Mouse (Mus musculus) embryonic facial prominence, embryonic 10.5 days (tissue): ENCODE data around the gene AC170998.1. TPM values are rescaled to one million over a fixed set of nuclear protein-coding genes. Genes with fewer than 3 reads are reported as not detected.

ENCODE experiments used
- DNase-seq: peaks from one replicate; pipeline ENCODE4 v3.0.0-alpha.2; 2017; ENCODE audit warnings: low spot score
- H3K27ac ChIP-seq: fragments of 300-500 bp; sonication (generic); replicated peaks from 2 replicates; pipeline ENCODE4 v1.5.1; 2016; ENCODE audit warnings: mild to moderate bottlenecking
- H3K27me3 ChIP-seq: fragments of 300-500 bp; sonication (generic); replicated peaks from 2 replicates; pipeline ENCODE4 v1.6.1; 2016; ENCODE audit warnings: low read depth, mild to moderate bottlenecking; ENCODE audit not compliant: poor library complexity, severe bottlenecking
- H3K36me3 ChIP-seq: fragments of 300-500 bp; sonication (generic); replicated peaks from 2 replicates; pipeline ENCODE4 v1.6.1; 2016; ENCODE audit warnings: mild to moderate bottlenecking, moderate library complexity
- H3K4me1 ChIP-seq: fragments of 300-500 bp; sonication (generic); 2 replicates; pipeline ENCODE4 v1.6.1; 2016
- H3K4me3 ChIP-seq: fragments of 300-500 bp; sonication (generic); 2 replicates; pipeline ENCODE4 v1.5.1; 2016; ENCODE audit warnings: mild to moderate bottlenecking, moderate library complexity
- H3K9me3 ChIP-seq: fragments of 300-500 bp; sonication (generic); 2 replicates; pipeline ENCODE4 v1.6.1; 2016; ENCODE audit warnings: mild to moderate bottlenecking
- whole genome bisulfite sequencing: fragments of 180-500 bp; shearing (Covaris S2); methylation state at CpG from one replicate; pipeline ENCODE4 v1.1.7; 2016; 5-methylcytosine and 5-hydroxymethylcytosine counted together
- polyA plus RNA-seq: library from polyadenylated mRNA; unstranded; fragments of >200 nt; fragmentation: Nextera tagmentation; extraction: Ambion mirVana; gene quantifications from 2 replicates; pipeline ENCODE4 v1.2.1, GENCODE M21; 2016

The AC170998.1 gene
- 3.3 and 3.6 TPM in 2 replicates for polyA plus RNA-seq

- H3K27ac ChIP-seq, result no peak within 1 kb of the TSS
- WGBS, result 95% methylated on average over 4 of the region's 4 CpGs
- no peak for DNase-seq
- H3K36me3 ChIP-seq, result peaks cover 95% of the 10 kb centered on the region
- no peaks in the 10 kb centered on the region for H3K27me3 ChIP-seq
- no peaks in the 10 kb centered on the region for H3K9me3 ChIP-seq
- H3K4me3 ChIP-seq, result no peak within 1 kb of the TSS
- H3K4me1 ChIP-seq, result no peaks in the 10 kb centered on the region
Measured at GRCm38 (mm10) chr17:28725783-28726182, at the start of gene AC170998.1. Gene AC170998.1 (plus strand): TSS chr17:28726083.

- no peak overlapping the region for H3K4me3 ChIP-seq
Measured at GRCm38 (mm10) chr17:28682311-28683084, 43.4 kb upstream of the AC170998.1 start.

GRCm38 (mm10) chr17:28683601-28684000, 42.3 kb upstream of the AC170998.1 start:
- H3K36me3 ChIP-seq, result no peaks in the 10 kb centered on the region
- H3K27ac ChIP-seq, result no peak overlapping the region
- DNase-seq, result no peak
- H3K27me3 ChIP-seq, result peaks cover 6% of the 10 kb centered on the region
- WGBS, result 61% methylated on average over 1 of the region's 1 CpGs
- 0 out of 2 replicates have a peak, but pooled peaks cover 5% of the 10 kb centered on the region for H3K4me1 ChIP-seq
- H3K4me3 ChIP-seq, result no peak overlapping the region
- H3K9me3 ChIP-seq, result no peaks in the 10 kb centered on the region

More at GRCm38 (mm10) chr17:28682311-28683084, 43.4 kb upstream of the AC170998.1 start:
- no peak overlapping the region for H3K27ac ChIP-seq
- no peaks in the 10 kb centered on the region for H3K27me3 ChIP-seq
- no peak for DNase-seq
- WGBS, result 76% methylated on average over 13 of the region's 13 CpGs
- no peaks in the 10 kb centered on the region for H3K36me3 ChIP-seq
- no peaks in the 10 kb centered on the region; the same call in 1 of the 2 replicates for H3K9me3 ChIP-seq
- H3K4me1 ChIP-seq, result 0 out of 2 replicates have a peak, but pooled peaks cover 5% of the 10 kb centered on the region

DNA sequence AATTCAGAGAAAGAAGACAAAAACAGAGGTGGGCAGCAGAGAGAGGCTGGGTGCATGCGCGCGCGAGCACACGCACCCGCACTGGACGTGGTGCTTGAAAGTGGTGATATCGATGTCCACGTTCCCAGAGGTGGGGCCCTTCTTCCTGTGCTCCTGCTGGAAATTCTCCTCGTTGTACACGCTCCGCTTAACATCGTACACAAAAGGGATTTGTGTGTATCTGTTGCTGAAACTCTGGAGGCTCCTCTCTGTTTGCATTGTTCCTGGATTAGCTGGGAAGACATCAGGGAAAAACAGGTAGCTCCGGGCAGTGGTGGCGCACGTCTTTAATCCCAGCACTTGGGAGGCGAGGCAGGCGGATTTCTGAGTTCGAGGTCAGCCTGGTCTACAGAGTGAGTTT, 41.3 kb upstream of the AC170998.1 start:
- H3K27ac ChIP-seq, result no peak overlapping the region
- peaks cover 12% of the 10 kb centered on the region for H3K4me1 ChIP-seq
- no peaks in the 10 kb centered on the region for H3K9me3 ChIP-seq
- no peaks in the 10 kb centered on the region for H3K36me3 ChIP-seq
- no peak overlapping the region for H3K4me3 ChIP-seq
- DNase-seq, result no peak
- whole genome bisulfite sequencing, result 70% methylated on average over 19 of the region's 19 CpGs
- peaks cover 16% of the 10 kb centered on the region for H3K27me3 ChIP-seq

GRCm38 (mm10) chr17:28687354-28687753, 38.5 kb upstream of the AC170998.1 start:
- Histone ChIP-seq H3K4me1 (peaks cover 22% of the 10 kb centered on the region), H3K27ac (no peak overlapping the region), H3K4me3 (no peak overlapping the region), H3K36me3 (no peaks in the 10 kb centered on the region), H3K27me3 (peaks cover 22% of the 10 kb centered on the region), H3K9me3 (no peaks in the 10 kb centered on the region)
- 51% methylated on average over 4 of the region's 4 CpGs for WGBS
- no peak for DNase-seq

DNA sequence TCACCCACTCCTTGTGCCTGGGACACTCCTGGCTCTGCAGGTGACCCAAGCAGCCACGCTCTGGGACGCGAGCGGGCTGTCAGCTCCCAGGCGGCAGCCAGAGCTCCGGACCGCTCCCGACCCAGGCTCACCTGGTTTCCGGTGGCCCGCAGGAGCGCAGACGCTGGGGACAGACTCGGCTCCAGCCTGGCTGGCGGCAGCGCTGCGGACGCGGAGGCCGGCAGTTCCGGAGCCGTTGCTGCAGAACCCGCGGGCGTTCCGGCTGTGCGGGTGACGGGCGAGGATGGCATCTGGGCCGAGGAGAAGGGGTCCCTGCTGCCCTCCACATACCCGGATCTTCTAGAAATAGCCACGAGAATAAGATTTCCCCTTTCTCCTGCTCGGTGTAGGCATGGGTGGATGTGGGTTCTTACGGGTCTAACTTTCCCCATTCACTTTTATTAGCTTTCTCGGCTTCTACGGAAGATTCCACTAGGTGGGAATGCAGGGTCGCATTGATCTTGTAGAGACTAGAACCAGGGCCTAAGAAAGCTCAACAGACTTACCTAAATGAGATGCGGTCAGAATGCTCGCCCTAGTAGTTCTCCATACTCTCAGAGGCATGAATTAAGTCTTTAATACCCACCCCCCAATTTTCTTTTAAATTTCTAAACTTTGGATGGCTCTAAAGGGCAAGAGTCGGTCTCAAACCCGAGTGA, 36.1 kb upstream of the AC170998.1 start, which contains the start of gene Slc26a8:
Gene Slc26a8, minus strand, starts transcription at position 648 of the 698 bp plus-strand sequence.
- H3K27me3 ChIP-seq, result peaks cover 22% of the 10 kb centered on the region

GRCm38 (mm10) chr17:28690776-28691686, 34.9 kb upstream of the AC170998.1 start, which contains the start of gene Mapk14:
Gene Mapk14 (plus strand): TSS chr17:28691329.
- Histone ChIP-seq H3K36me3 (peaks cover 2% of the 10 kb centered on the region; the same call in 1 of the 2 replicates), H3K27me3 (peaks cover 22% of the 10 kb centered on the region), H3K4me3 (peak within 1 kb of the TSS; percentile 74), H3K9me3 (no peaks in the 10 kb centered on the region), H3K27ac (peak within 1 kb of the TSS; percentile 95), H3K4me1 (peaks cover 45% of the 10 kb centered on the region)
- under 1% methylated on average over 86 of the region's 86 CpGs for WGBS
- DNase-seq, result peak; percentile 100

More for the DNA sequence above, 36.1 kb upstream of the AC170998.1 start, which contains the start of gene Slc26a8:
- peak within 1 kb of the TSS; percentile 74 for H3K4me3 ChIP-seq
- no peaks in the 10 kb centered on the region for H3K9me3 ChIP-seq
- DNase-seq, result peak; percentile 55
- H3K4me1 ChIP-seq, result peaks cover 37% of the 10 kb centered on the region
- WGBS, result 8% methylated on average over 40 of the region's 40 CpGs
- peak within 1 kb of the TSS; percentile 95 for H3K27ac ChIP-seq
- H3K36me3 ChIP-seq, result peaks cover 2% of the 10 kb centered on the region; the same call in 1 of the 2 replicates

- Histone ChIP-seq H3K27me3 (peaks cover 22% of the 10 kb centered on the region), H3K36me3 (peaks cover 2% of the 10 kb centered on the region; the same call in 1 of the 2 replicates), H3K4me3 (peak overlapping the region; percentile 74), H3K27ac (peak overlapping the region; percentile 95), H3K9me3 (no peaks in the 10 kb centered on the region), H3K4me1 (peaks cover 53% of the 10 kb centered on the region)
- WGBS, result under 1% methylated on average over 53 of the region's 53 CpGs
- peak; percentile 73 for DNase-seq
Measured at GRCm38 (mm10) chr17:28691687-28692340, 34.1 kb upstream of the AC170998.1 start.

- WGBS, result 0% methylated on average over 18 of the region's 18 CpGs
- peak; percentile 40 for DNase-seq
- peaks cover 57% of the 10 kb centered on the region for H3K4me1 ChIP-seq
- peaks cover 2% of the 10 kb centered on the region; the same call in 1 of the 2 replicates for H3K36me3 ChIP-seq
- H3K9me3 ChIP-seq, result no peaks in the 10 kb centered on the region
- H3K27ac ChIP-seq, result peak overlapping the region; percentile 95
- peak overlapping the region; percentile 74 for H3K4me3 ChIP-seq
- H3K27me3 ChIP-seq, result peaks cover 22% of the 10 kb centered on the region
Measured at GRCm38 (mm10) chr17:28692341-28692710, 33.6 kb upstream of the AC170998.1 start.

DNA sequence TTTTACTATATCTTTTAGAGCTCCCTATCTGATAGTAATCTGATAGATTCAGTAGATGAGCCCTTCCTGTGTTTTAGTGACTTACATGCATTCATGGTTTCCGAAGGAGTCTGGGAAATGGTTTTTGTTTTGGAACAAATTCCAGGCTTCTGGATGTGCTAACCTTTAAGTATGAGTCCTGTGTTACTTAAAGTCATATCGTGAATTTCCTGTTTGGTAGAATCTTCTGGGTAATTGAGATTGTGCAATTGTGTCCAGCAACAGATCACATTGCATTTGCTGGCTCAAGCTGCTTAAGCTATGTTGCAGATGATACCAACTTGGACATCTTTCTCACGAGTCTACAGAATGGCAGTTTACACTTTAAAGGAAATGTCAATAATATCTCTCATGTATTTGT, 32.8 kb upstream of the AC170998.1 start:
- peaks cover 64% of the 10 kb centered on the region for H3K4me1 ChIP-seq

DNA sequence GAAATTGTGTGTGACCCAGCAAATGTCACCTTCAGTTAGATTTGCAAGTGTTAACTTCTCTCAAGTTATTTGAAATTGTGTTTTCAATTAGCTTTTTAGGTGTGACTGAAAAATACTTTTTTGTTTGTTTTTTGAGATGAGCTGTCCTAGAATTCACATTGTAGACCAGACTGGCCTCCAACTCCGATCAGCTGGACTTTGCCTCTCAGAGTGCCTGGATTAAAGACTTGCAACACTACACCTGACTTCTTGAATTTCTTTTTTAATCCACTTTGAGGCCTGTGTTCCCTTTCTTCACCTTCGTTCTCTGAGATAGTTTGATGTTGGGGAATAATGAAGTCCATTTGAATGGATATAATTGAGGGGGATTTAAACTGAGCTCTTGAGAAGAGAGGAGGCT, 31.8 kb upstream of the AC170998.1 start:
- peaks cover 68% of the 10 kb centered on the region for H3K4me1 ChIP-seq
- 67% methylated on average over 2 of the region's 2 CpGs for WGBS
- peaks cover 12% of the 10 kb centered on the region for H3K27me3 ChIP-seq
- no peaks in the 10 kb centered on the region for H3K9me3 ChIP-seq
- no peak for DNase-seq
- H3K27ac ChIP-seq, result no peak overlapping the region
- H3K36me3 ChIP-seq, result peaks cover 2% of the 10 kb centered on the region; the same call in 1 of the 2 replicates
- H3K4me3 ChIP-seq, result no peak overlapping the region; the same call in 1 of the 2 replicates

More for the DNA sequence above, 32.8 kb upstream of the AC170998.1 start:
- WGBS, result 50% methylated on average over 3 of the region's 3 CpGs
- DNase-seq, result no peak
- peak overlapping the region; percentile 74 for H3K4me3 ChIP-seq
- H3K36me3 ChIP-seq, result peaks cover 2% of the 10 kb centered on the region; the same call in 1 of the 2 replicates
- no peak overlapping the region for H3K27ac ChIP-seq
- H3K27me3 ChIP-seq, result peaks cover 22% of the 10 kb centered on the region
- no peaks in the 10 kb centered on the region for H3K9me3 ChIP-seq
